Comparison of ENCODE assay signal across 8 mouse cellular contexts in the genomic region with DNA sequence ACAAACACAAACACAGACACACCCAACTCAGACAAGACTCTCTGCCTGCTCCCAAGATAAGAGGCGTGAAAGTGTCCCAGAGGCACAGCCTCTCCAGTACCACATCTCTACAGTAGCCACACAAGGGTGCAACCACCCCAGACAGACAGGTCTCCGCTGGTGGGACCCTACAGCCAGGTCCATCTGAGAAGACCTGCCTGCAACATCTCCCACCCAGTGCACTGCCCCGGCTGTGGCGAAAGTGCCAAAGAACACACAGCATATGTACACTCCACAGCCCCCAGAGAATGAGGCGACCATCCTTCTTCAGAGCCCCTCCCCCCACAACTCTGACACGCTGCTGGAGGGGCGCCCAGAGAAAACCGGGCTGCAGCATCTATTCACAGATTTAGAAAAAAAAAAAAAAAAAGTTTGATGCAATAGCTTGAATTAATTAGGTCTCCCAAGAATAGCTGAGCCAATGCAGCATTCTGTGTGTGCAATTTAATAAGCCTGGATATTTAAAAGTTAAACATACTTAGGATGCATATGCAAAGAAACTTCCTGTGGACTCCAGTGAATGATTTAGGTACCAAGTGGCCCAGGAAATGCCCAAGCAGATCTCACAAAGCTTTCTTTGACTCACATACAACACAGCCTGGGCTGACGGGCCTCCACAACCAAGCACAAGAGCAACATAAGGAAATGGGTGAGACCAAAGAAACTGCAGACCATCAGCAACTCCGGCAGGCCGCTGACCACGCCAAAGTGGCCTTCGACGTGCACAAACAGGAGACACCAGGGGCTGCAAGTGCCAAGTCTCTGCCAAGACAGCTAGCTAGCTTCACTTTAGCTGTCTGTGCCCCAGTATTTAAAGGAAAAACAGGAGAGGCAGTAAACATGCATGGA. TPM values are rescaled to one million over a fixed set of nuclear protein-coding genes. Genes with fewer than 3 reads are reported as not detected.
DNase-seq lines count a peak whose midpoint lies in the region; ATAC-seq lines count a peak whose summit lies in the region.

No protein-coding gene starts in this region.

- DNase-seq in cerebellum, adult 11-12 months, result peak; percentile 63
- no peak for DNase-seq in cerebellum, adult 11 months
- DNase-seq in lung, postnatal 36 days, result no peak
- no peak for DNase-seq in limb, embryonic 11.5 days (ENCODE audit: low spot score)
- DNase-seq in left cerebral cortex, adult 9 months (ENCODE audit: low spot score in 2 of 2), result no peak

- peak overlapping the region; percentile 94 for H3K9ac ChIP-seq in lung, embryonic 16.5 days (ENCODE audit: low read length)
- H3K9ac ChIP-seq in forebrain, embryonic 13.5 days, result peak overlapping the region; percentile 96
- H3K9ac ChIP-seq in limb, embryonic 11.5 days (ENCODE audit: low read length), result peak overlapping the region; percentile 94
- H3K9ac ChIP-seq in neural tube, embryonic 15.5 days (replicated peaks), result peak overlapping the region; percentile 91

- ATAC-seq in lung, embryonic 16.5 days (ENCODE audit: low read depth), result no peak
- no peak for ATAC-seq in forebrain, embryonic 13.5 days
- no peak for ATAC-seq in limb, embryonic 11.5 days (ENCODE audit: insufficient number of reproducible peaks, low FRiP score, low TSS enrichment, low read depth)
- no peak for ATAC-seq in neural tube, embryonic 15.5 days (ENCODE audit: low FRiP score)

- H3K9me3 ChIP-seq in lung, embryonic 16.5 days (ENCODE audit: control insufficient read depth, low read length), result no peaks in the 10 kb centered on the region
- no peaks in the 10 kb centered on the region for H3K9me3 ChIP-seq in forebrain, embryonic 13.5 days (replicated peaks)
- no peaks in the 10 kb centered on the region for H3K9me3 ChIP-seq in limb, embryonic 11.5 days (ENCODE audit: control insufficient read depth, low read length)
- H3K9me3 ChIP-seq in neural tube, embryonic 15.5 days (replicated peaks), result no peaks in the 10 kb centered on the region

- H3K36me3 ChIP-seq in lung, embryonic 16.5 days (ENCODE audit: control insufficient read depth, insufficient read depth, low read length), result no peaks in the 10 kb centered on the region
- H3K36me3 ChIP-seq in forebrain, embryonic 13.5 days (ENCODE audit: poor library complexity, severe bottlenecking), result no peaks in the 10 kb centered on the region
- H3K36me3 ChIP-seq in limb, embryonic 11.5 days (ENCODE audit: control insufficient read depth, insufficient read depth, low read length), result no peaks in the 10 kb centered on the region
- H3K36me3 ChIP-seq in neural tube, embryonic 15.5 days, result no peaks in the 10 kb centered on the region

- no peaks in the 10 kb centered on the region for H3K27me3 ChIP-seq in lung, embryonic 16.5 days (ENCODE audit: control insufficient read depth, insufficient read depth, low read depth, low read length)
- H3K27me3 ChIP-seq in forebrain, embryonic 13.5 days, result no peaks in the 10 kb centered on the region
- H3K27me3 ChIP-seq in limb, embryonic 11.5 days (ENCODE audit: control insufficient read depth, insufficient read depth, low read length), result no peaks in the 10 kb centered on the region
- no peaks in the 10 kb centered on the region for H3K27me3 ChIP-seq in neural tube, embryonic 15.5 days (replicated peaks)

- H3K4me1 ChIP-seq in lung, embryonic 16.5 days (replicated peaks; ENCODE audit: control insufficient read depth, insufficient read depth, low read length), result peaks cover 55% of the 10 kb centered on the region
- H3K4me1 ChIP-seq in forebrain, embryonic 13.5 days, result peaks cover 68% of the 10 kb centered on the region
- peaks cover 63% of the 10 kb centered on the region for H3K4me1 ChIP-seq in limb, embryonic 11.5 days (ENCODE audit: control insufficient read depth, insufficient read depth, low read length)
- H3K4me1 ChIP-seq in neural tube, embryonic 15.5 days, result peaks cover 66% of the 10 kb centered on the region

- H3K4me3 ChIP-seq in lung, embryonic 16.5 days (ENCODE audit: low read length), result peak overlapping the region; percentile 90
- H3K4me3 ChIP-seq in forebrain, embryonic 13.5 days, result peak overlapping the region; percentile 85
- H3K4me3 ChIP-seq in limb, embryonic 11.5 days (ENCODE audit: low read depth, low read length), result peak overlapping the region; percentile 94
- H3K4me3 ChIP-seq in neural tube, embryonic 15.5 days (replicated peaks), result peak overlapping the region; percentile 85

- H3K27ac ChIP-seq in lung, embryonic 16.5 days (ENCODE audit: low read length), result peak overlapping the region; percentile 89
- H3K27ac ChIP-seq in forebrain, embryonic 13.5 days, result peak overlapping the region; percentile 86
- H3K27ac ChIP-seq in limb, embryonic 11.5 days (replicated peaks; ENCODE audit: low read depth, low read length), result no peak overlapping the region
- H3K27ac ChIP-seq in neural tube, embryonic 15.5 days (replicated peaks), result peak overlapping the region; percentile 85

- WGBS in lung, embryonic 16.5 days, result 3% methylated on average over 14 of the region's 14 CpGs
- WGBS in forebrain, embryonic 13.5 days, result 7% methylated on average over 14 of the region's 14 CpGs
- 12% methylated on average over 14 of the region's 14 CpGs for WGBS in limb, embryonic 11.5 days
- WGBS in neural tube, embryonic 15.5 days, result 4% methylated on average over 14 of the region's 14 CpGs

- H3K4me2 ChIP-seq in lung, embryonic 16.5 days (ENCODE audit: low read depth, low read length), result peak overlapping the region; percentile 97
- H3K4me2 ChIP-seq in forebrain, embryonic 13.5 days, result peak overlapping the region; percentile 100
- peak overlapping the region; percentile 99 for H3K4me2 ChIP-seq in limb, embryonic 11.5 days (ENCODE audit: low read depth, severe bottlenecking)
- peak overlapping the region; percentile 97 for H3K4me2 ChIP-seq in neural tube, embryonic 15.5 days

RNA-seq across cellular contexts. Expression of a gene that starts 1.9 kb away (rescaled TPM):
- polyA plus RNA-seq in lung, embryonic 16.5 days (2015; fragmentation: Nextera tagmentation; extraction: Ambion mirVana), result 15.8 and 16.7 TPM in 2 replicates
- polyA plus RNA-seq in forebrain, embryonic 13.5 days (2015; fragmentation: Nextera tagmentation; extraction: Ambion mirVana), result 11.3 and 12.0 TPM in 2 replicates
- 17.7 and 17.8 TPM in 2 replicates for polyA plus RNA-seq in limb, embryonic 11.5 days (2014; fragmentation: Nextera tagmentation; extraction: Ambion mirVana)
- polyA plus RNA-seq in neural tube, embryonic 15.5 days (2015; fragmentation: Nextera tagmentation; extraction: Ambion mirVana), result 10.0 and 10.6 TPM in 2 replicates

RNA-seq across cellular contexts. Expression of a gene that starts 29.1 kb away (rescaled TPM):
- 78.6 and 79.6 TPM in 2 replicates for polyA plus RNA-seq in lung, embryonic 16.5 days (2015; fragmentation: Nextera tagmentation; extraction: Ambion mirVana)
- 90.3 and 93.2 TPM in 2 replicates for polyA plus RNA-seq in forebrain, embryonic 13.5 days (2015; fragmentation: Nextera tagmentation; extraction: Ambion mirVana)
- polyA plus RNA-seq in limb, embryonic 11.5 days (2014; fragmentation: Nextera tagmentation; extraction: Ambion mirVana), result 103 and 104 TPM in 2 replicates
- 69.7 and 73.1 TPM in 2 replicates for polyA plus RNA-seq in neural tube, embryonic 15.5 days (2015; fragmentation: Nextera tagmentation; extraction: Ambion mirVana)
